Mouse (Mus musculus): ENCODE data around the gene Rassf7. TPM values are rescaled to one million over a fixed set of nuclear protein-coding genes. Genes with fewer than 3 reads are reported as not detected.
A peak's percentile ranks its signal among the peaks of the same experiment; 100 is the strongest.

The Rassf7 gene
- total and polyA plus RNA-seq, 3 experiments: 4.1 to 11.6 (median 8.1) TPM

DNA sequence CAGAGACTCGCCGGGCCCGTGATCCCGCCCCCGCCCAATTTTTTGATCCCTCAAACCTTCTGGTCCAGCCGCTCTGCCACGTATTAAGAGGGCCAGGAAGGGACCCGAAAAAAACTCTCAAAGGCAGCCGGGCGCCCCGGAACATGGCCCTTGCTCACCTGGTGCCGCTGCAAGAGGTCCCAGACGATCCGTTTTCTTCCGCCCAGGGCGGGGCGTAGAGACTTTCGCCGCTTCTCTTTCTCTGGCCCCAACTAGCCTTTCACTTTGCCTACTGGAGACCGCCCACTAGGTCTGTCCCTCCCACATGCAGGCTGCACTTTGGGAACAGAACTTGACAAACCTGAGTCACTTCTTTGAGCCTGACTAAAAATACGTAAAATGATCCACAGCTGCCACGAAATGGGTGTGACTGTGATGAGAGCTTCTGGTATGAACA is 47.1 kb upstream of the Rassf7 start (continued):
- TF ChIP-seq MYC (IDR thresholded peaks at IDR 0.05; ENCODE audit: low read depth, low read length) (0 out of 2 replicates have a peak, but pooled peaks have one; percentile 22), TBP (conservative IDR thresholded peaks at IDR 0.05; ENCODE audit: low read depth, low read length) (no peak; the same call in 1 of the 2 replicates), MEF2A (IDR thresholded peaks at IDR 0.05; ENCODE audit: borderline replicate concordance, low read depth, low read length) (0 out of 2 replicates have a peak, but pooled peaks have one; percentile 44), POLR2AphosphoS2 (IDR thresholded peaks at IDR 0.05; ENCODE audit: low read depth, low read length) (no peak), MAFK (IDR thresholded peaks at IDR 0.05; ENCODE audit: insufficient replicate concordance, low read length) (no peak), JUND (conservative IDR thresholded peaks at IDR 0.05; ENCODE audit: low read depth, low read length) (no peak), ZMIZ1 (IDR thresholded peaks at IDR 0.05; ENCODE audit: low read depth, low read length) (peak; percentile 61; the same call in 1 of the 2 replicates)

GRCm38 (mm10) chr7:141169300-141169699 is 46.4 kb upstream of the Rassf7 start:
- no peaks in the 10 kb centered on the region for H3K9me3 ChIP-seq (replicated peaks; ENCODE audit: low read length)
- peaks cover 15% of the 10 kb centered on the region for H3K79me2 ChIP-seq (replicated peaks; ENCODE audit: control insufficient read depth, extremely low read depth, insufficient read depth, poor library complexity, severe bottlenecking)
- H3K4me3 ChIP-seq (replicated peaks in 1 of 3; ENCODE audit: low read depth in 2 of 3, low read length in 2 of 3, poor library complexity in 1 of 3): no peak overlapping the region
- H3K4me1 ChIP-seq (ENCODE audit: control insufficient read depth in 1 of 2, insufficient read depth in 2 of 2): peaks cover 35 to 69% of the 10 kb centered on the region in 2 experiments
- H3K9ac ChIP-seq (ENCODE audit: insufficient read depth, low read depth): no peak overlapping the region
- no peak overlapping the region for H3K27ac ChIP-seq (ENCODE audit: insufficient read depth, low read depth)
- in situ Hi-C loops (cut with MboI; ENCODE audit: low pct_ligation_motif_present, low pct_unique_long_range_greater_than_20kb, low sequenced_read_pairs) (loop anchor here (5.0 kb wide), 2 partner anchors 37 to 72 kb away; no protein-coding TSS in a partner anchor), dilution Hi-C loops (cut with MboI; ENCODE audit: extremely low pct_ligation_motif_present, extremely low pct_unique_long_range_greater_than_20kb, low sequenced_read_pairs) (no loop called here)
- 0 out of 2 replicates have a peak overlapping the region, but pooled peaks have one; percentile 30 for H3K4me2 ChIP-seq (ENCODE audit: insufficient read depth, low read depth, poor library complexity, severe bottlenecking)
- no peak for DNase-seq (ENCODE audit: extremely low read depth)
- H3K27me3 ChIP-seq (replicated peaks): no peaks in the 10 kb centered on the region
- peaks cover 3 to 25% of the 10 kb centered on the region in 2 experiments for H3K36me3 ChIP-seq (replicated peaks in 1 of 2; ENCODE audit: control insufficient read depth in 1 of 2, insufficient read depth in 1 of 2, low read length in 1 of 2)
- TF ChIP-seq CHD2 (IDR thresholded peaks at IDR 0.05; ENCODE audit: low read length) (no peak), USF2 (conservative IDR thresholded peaks at IDR 0.05; ENCODE audit: low read depth, low read length) (no peak), CHD1 (IDR thresholded peaks at IDR 0.05; ENCODE audit: low read depth, low read length) (no peak), NELFE (IDR thresholded peaks at IDR 0.05; ENCODE audit: low read depth, low read length) (no peak), POLR2AphosphoS2 (IDR thresholded peaks at IDR 0.05; ENCODE audit: low read depth, low read length) (no peak), E2F4 (IDR thresholded peaks at IDR 0.05; ENCODE audit: insufficient replicate concordance, low read depth, low read length) (no peak), USF1 (IDR thresholded peaks at IDR 0.05; ENCODE audit: low read depth, low read length) (no peak), MAFK (IDR thresholded peaks at IDR 0.05; ENCODE audit: insufficient replicate concordance, low read length) (no peak), ZNF384 (IDR thresholded peaks at IDR 0.05; ENCODE audit: low read depth, low read length) (no peak)

GRCm38 (mm10) chr7:141169866-141170265 is 45.8 kb upstream of the Rassf7 start:
- Histone ChIP-seq H3K4me2 (ENCODE audit: insufficient read depth, low read depth, poor library complexity, severe bottlenecking) (no peak overlapping the region), H3K9ac (ENCODE audit: insufficient read depth, low read depth) (no peak overlapping the region), H3K4me1 (ENCODE audit: control insufficient read depth in 1 of 2, insufficient read depth in 2 of 2) (peaks cover 29 to 64% of the 10 kb centered on the region in 2 experiments)

More at GRCm38 (mm10) chr7:141169866-141170265, 45.8 kb upstream of the Rassf7 start:
- Histone ChIP-seq H3K36me3 (replicated peaks in 1 of 2; ENCODE audit: control insufficient read depth in 1 of 2, insufficient read depth in 1 of 2, low read length in 1 of 2) (peaks cover 0 to 19% of the 10 kb centered on the region in 2 experiments), H3K9me3 (replicated peaks; ENCODE audit: low read length) (no peaks in the 10 kb centered on the region), H3K27ac (ENCODE audit: insufficient read depth, low read depth) (no peak overlapping the region), H3K27me3 (replicated peaks) (no peaks in the 10 kb centered on the region), H3K79me2 (replicated peaks; ENCODE audit: control insufficient read depth, extremely low read depth, insufficient read depth, poor library complexity, severe bottlenecking) (peaks cover 15% of the 10 kb centered on the region), H3K4me3 (replicated peaks in 1 of 3; ENCODE audit: low read depth in 2 of 3, low read length in 2 of 3, poor library complexity in 1 of 3) (no peak overlapping the region)
- dilution Hi-C loops (cut with MboI; ENCODE audit: extremely low pct_ligation_motif_present, extremely low pct_unique_long_range_greater_than_20kb, low sequenced_read_pairs): no loop called here
- no peak for TF ChIP-seq POLR2AphosphoS2 (IDR thresholded peaks at IDR 0.05; ENCODE audit: low read depth, low read length)
- TF ChIP-seq UBTF (IDR thresholded peaks at IDR 0.05; ENCODE audit: low read depth, low read length): no peak
- no peak for TF ChIP-seq IRF4 (IDR thresholded peaks at IDR 0.05; ENCODE audit: low read depth, low read length)
- TF ChIP-seq ZKSCAN1 (IDR thresholded peaks at IDR 0.05; ENCODE audit: borderline replicate concordance, low read depth, low read length): no peak
- no peak for TF ChIP-seq RAD21 (IDR thresholded peaks at IDR 0.05; ENCODE audit: low read depth, low read length)
- no peak for TF ChIP-seq USF2 (conservative IDR thresholded peaks at IDR 0.05; ENCODE audit: low read depth, low read length)
- no peak for TF ChIP-seq TBP (conservative IDR thresholded peaks at IDR 0.05; ENCODE audit: low read depth, low read length)
- no peak for TF ChIP-seq MAZ (IDR thresholded peaks at IDR 0.05; ENCODE audit: low read depth, low read length)
- in situ Hi-C loops (cut with MboI; ENCODE audit: low pct_ligation_motif_present, low pct_unique_long_range_greater_than_20kb, low sequenced_read_pairs): loop anchor here (5.0 to 10.0 kb wide), 3 partner anchors 38 to 325 kb away; partner anchors contain the start of genes Odf3 and Scgb1c1
- DNase-seq (ENCODE audit: extremely low read depth): no peak

All from CH12.LX (cell line).